Mouse (Mus musculus): ENCODE measurements around the gene Gns. TPM values are rescaled to one million over a fixed set of nuclear protein-coding genes. Genes with fewer than 3 reads are reported as not detected.
A peak's percentile ranks its signal among the peaks of the same experiment; 100 is the strongest.

The Gns gene
- polyA plus RNA-seq, 1 experiment from 2014 or later, result 36.4 TPM

DNA sequence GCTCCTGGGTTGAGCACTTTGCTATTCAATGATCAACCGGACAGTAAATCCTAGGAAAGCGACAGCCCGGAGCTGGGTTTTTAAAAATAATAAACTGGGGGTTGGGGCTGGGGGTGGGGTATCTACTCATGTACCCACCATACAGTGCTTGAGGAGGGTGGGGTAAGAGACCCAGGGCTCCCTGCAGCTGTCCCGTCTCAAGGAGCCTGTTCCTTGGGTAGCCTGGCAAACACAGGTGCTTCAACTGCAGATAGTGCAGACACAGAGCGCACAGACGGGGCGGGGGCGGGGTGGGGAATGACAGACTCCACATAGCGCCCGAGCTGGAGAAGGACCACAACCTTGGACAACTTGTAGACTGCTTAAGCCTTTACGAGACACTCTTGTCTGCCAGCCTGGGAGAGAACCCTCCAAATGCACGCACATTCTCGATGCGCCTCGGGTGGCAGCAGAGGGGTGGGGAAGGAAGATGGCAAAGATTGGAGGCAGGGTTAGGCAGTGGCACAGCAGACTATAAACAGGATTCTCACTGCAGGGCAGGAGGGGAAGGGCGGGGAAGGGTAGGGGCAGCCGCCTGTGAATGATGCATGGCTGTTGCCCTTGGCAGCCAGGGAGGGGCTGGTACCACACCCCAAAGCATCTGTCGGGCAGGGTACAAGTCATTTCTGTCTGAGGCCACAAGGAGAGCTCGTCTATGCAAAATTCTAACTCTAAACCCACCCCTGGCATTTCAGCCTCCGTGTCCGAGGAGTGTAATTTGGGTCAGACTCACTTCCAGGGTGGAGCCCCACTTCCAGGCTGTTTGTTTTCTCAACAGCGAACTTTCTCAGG lies 55.0 kb downstream of the Gns start:
- Histone ChIP-seq H3K4me3 (no peak overlapping the region), H3K27me3 (ENCODE audit: low read depth, poor library complexity, severe bottlenecking) (no peaks in the 10 kb centered on the region), H3K36me3 (0 out of 2 replicates have a peak, but pooled peaks cover 3% of the 10 kb centered on the region), H3K27ac (replicated peaks) (peak overlapping the region; percentile 55), H3K9me3 (replicated peaks) (no peaks in the 10 kb centered on the region), H3K4me1 (peaks cover 53% of the 10 kb centered on the region)
- WGBS, result 78% methylated on average over 22 of the region's 22 CpGs
- no peak for DNase-seq (ENCODE audit: low spot score)

GRCm38 (mm10) chr10:121421023-121421422 lies 56.1 kb downstream of the Gns start:
- WGBS, result 89% methylated on average over 9 of the region's 9 CpGs
- no peaks in the 10 kb centered on the region for H3K36me3 ChIP-seq
- no peak overlapping the region for H3K4me3 ChIP-seq
- H3K4me1 ChIP-seq, result peaks cover 57% of the 10 kb centered on the region
- no peaks in the 10 kb centered on the region for H3K27me3 ChIP-seq (ENCODE audit: low read depth, poor library complexity, severe bottlenecking)
- H3K9me3 ChIP-seq (replicated peaks), result no peaks in the 10 kb centered on the region
- no peak overlapping the region for H3K27ac ChIP-seq (replicated peaks)
- DNase-seq (ENCODE audit: low spot score), result no peak

GRCm38 (mm10) chr10:121421657-121422290 lies 56.9 kb downstream of the Gns start:
- H3K27ac ChIP-seq (replicated peaks), result no peak overlapping the region; the same call in 1 of the 2 replicates
- H3K9me3 ChIP-seq (replicated peaks), result no peaks in the 10 kb centered on the region
- no peak for DNase-seq (ENCODE audit: low spot score)
- H3K36me3 ChIP-seq, result no peaks in the 10 kb centered on the region
- no peaks in the 10 kb centered on the region for H3K27me3 ChIP-seq (ENCODE audit: low read depth, poor library complexity, severe bottlenecking)
- 92% methylated on average over 11 of the region's 11 CpGs for WGBS
- no peak overlapping the region for H3K4me3 ChIP-seq
- peaks cover 63% of the 10 kb centered on the region for H3K4me1 ChIP-seq

DNA sequence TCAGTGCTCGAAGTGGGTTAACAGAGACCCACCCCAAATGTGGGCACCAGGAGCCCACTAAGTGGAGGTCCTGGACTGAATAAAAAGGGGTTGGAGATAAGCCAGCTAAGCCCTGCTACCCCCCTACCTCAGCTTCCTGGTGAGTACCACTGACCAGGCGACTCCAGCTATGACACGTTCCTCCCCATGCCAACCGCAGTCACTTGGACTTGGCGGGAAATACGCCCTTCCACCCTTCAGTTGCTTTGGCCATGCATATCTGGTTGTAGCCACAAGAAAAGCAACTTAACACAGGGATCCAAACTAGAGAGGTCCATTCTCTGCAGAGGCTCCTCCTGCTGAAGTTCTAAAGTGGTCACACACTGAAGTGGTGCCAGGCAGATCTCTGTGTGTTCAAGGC lies 57.4 kb downstream of the Gns start:
- WGBS, result 92% methylated on average over 6 of the region's 6 CpGs
- Histone ChIP-seq H3K4me3 (no peak overlapping the region), H3K9me3 (replicated peaks) (no peaks in the 10 kb centered on the region), H3K4me1 (peaks cover 65% of the 10 kb centered on the region), H3K36me3 (no peaks in the 10 kb centered on the region), H3K27me3 (ENCODE audit: low read depth, poor library complexity, severe bottlenecking) (no peaks in the 10 kb centered on the region), H3K27ac (replicated peaks) (no peak overlapping the region; the same call in 1 of the 2 replicates)
- DNase-seq (ENCODE audit: low spot score), result no peak

DNA sequence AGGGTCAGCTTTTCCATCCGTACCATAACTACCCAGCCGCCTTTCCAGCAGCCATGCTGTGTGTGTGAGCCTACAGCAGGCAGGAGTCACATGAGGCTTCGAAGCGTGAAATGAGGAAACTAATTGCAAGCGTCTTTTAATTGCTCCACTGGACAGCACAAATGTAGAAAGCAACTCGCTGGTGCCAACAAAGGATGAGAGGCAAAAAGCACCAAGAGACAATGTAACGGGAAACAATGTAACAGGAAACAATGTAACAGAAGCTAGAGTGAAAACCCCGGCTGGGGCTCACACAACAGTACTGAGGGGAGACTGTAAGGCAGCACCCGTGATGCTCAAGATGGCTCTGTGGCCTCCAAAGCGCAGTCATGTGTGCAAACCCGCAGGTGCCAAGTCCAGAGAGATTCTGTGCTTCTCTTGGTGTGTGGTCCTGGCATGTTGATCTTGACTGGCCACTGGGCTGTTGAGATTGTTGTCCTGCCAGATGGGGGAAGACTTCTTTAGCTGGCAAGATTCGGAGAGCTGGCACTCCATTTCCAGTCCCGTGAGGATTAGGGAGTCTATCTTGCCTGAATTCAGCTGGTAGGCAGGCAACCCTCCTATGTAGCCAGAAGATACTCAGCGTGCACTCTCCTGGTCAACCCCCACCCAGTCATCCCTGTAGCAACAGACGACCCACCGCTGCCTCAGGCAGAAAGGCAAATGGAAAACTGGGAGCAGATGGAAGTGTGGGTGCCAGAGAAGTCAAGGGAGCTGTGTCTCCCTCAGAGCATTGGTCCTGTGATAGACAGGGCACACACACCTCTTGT lies 58.9 kb downstream of the Gns start:
- no peak for DNase-seq (ENCODE audit: low spot score)
- H3K4me3 ChIP-seq, result no peak overlapping the region
- H3K36me3 ChIP-seq, result no peaks in the 10 kb centered on the region
- peaks cover 64% of the 10 kb centered on the region for H3K4me1 ChIP-seq
- no peaks in the 10 kb centered on the region for H3K9me3 ChIP-seq (replicated peaks)
- peak overlapping the region; percentile 58 for H3K27ac ChIP-seq (replicated peaks)
- WGBS, result 49% methylated on average over 16 of the region's 16 CpGs
- H3K27me3 ChIP-seq (ENCODE audit: low read depth, poor library complexity, severe bottlenecking), result no peaks in the 10 kb centered on the region

DNA sequence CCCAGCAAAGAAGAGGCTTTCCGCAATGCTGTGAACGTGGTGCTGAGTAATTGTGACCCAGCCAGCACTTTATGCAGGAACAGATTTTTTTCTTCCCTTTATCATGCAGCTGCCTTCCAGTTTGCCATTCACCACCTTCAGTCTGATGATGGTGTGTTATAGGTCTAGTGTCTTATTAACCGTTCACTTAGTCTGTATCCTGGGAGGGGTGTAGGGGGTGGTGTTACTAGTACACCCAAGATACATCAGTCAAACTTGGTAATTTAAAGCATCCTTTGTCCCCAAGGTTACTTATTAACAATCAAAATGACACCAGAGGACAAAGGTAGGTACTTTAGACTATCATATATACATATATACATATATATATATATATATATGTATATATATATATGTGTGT lies 59.6 kb downstream of the Gns start:
- H3K9me3 ChIP-seq (replicated peaks), result no peaks in the 10 kb centered on the region
- H3K4me1 ChIP-seq, result peaks cover 63% of the 10 kb centered on the region
- 92% methylated on average over 3 of the region's 3 CpGs for WGBS
- no peak overlapping the region for H3K27ac ChIP-seq (replicated peaks)
- no peaks in the 10 kb centered on the region for H3K36me3 ChIP-seq
- H3K4me3 ChIP-seq, result no peak overlapping the region
- no peak for DNase-seq (ENCODE audit: low spot score)
- no peaks in the 10 kb centered on the region for H3K27me3 ChIP-seq (ENCODE audit: low read depth, poor library complexity, severe bottlenecking)

DNA sequence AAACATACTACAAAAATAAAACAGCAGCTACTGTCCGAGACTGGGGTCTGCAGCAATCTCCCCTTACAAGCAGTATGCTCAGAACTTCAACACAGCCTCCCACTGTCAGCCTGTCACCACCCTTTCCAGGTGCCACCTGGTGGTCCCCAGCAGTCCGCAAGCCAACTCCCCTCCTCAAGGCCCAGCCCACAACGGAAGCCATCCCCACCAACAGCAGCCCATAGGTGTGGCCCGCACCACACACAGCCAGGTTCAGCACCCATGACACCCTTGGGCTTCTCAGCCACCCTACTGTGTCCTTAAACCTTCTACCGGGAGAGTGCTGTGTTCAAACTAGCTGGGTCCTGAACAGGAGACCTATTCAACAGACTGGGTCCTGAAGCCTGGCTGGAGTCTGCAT lies 60.2 kb downstream of the Gns start:
- Histone ChIP-seq H3K27me3 (ENCODE audit: low read depth, poor library complexity, severe bottlenecking) (no peaks in the 10 kb centered on the region), H3K4me1 (peaks cover 63% of the 10 kb centered on the region), H3K27ac (replicated peaks) (no peak overlapping the region), H3K36me3 (no peaks in the 10 kb centered on the region), H3K9me3 (replicated peaks) (no peaks in the 10 kb centered on the region), H3K4me3 (no peak overlapping the region)
- no peak for DNase-seq (ENCODE audit: low spot score)
- WGBS, result 85% methylated on average over 5 of the region's 5 CpGs

DNA sequence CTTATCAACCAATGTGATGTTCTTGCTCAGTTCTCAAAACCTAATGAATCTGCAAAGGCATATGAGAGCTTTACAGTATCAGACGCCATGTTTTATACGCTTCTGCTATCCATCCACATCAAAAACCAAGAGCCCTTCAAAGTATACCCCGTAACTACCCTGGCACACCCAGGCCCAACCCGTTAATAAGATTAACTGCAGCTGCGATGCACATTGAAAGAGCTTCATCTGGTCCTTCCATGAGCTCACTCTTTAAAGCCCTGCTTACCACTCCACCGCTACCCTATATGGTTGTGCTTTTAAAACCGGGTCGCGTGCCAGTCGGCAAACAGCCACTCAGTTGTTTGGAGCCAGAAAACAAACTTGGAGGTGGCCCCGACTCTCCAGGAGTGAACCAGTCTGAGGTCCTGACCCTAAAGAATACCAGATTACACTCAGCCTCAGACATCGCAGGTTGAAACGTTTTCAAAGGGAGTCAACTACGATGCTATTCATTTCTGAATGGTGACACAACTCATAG lies 60.7 kb downstream of the Gns start:
- H3K4me3 ChIP-seq, result no peak overlapping the region
- 84% methylated on average over 14 of the region's 14 CpGs for WGBS
- H3K36me3 ChIP-seq, result no peaks in the 10 kb centered on the region
- DNase-seq (ENCODE audit: low spot score), result no peak
- H3K4me1 ChIP-seq, result peaks cover 63% of the 10 kb centered on the region
- no peaks in the 10 kb centered on the region for H3K27me3 ChIP-seq (ENCODE audit: low read depth, poor library complexity, severe bottlenecking)
- no peaks in the 10 kb centered on the region for H3K9me3 ChIP-seq (replicated peaks)
- no peak overlapping the region for H3K27ac ChIP-seq (replicated peaks)

GRCm38 (mm10) chr10:121426458-121427070 lies 61.7 kb downstream of the Gns start:
- peaks cover 68% of the 10 kb centered on the region for H3K4me1 ChIP-seq
- WGBS, result 49% methylated on average over 5 of the region's 5 CpGs
- H3K27ac ChIP-seq (replicated peaks), result no peak overlapping the region
- no peaks in the 10 kb centered on the region; the same call in 1 of the 2 replicates for H3K27me3 ChIP-seq (ENCODE audit: low read depth, poor library complexity, severe bottlenecking)
- H3K9me3 ChIP-seq (replicated peaks), result no peaks in the 10 kb centered on the region
- DNase-seq (ENCODE audit: low spot score), result no peak
- no peak overlapping the region for H3K4me3 ChIP-seq
- H3K36me3 ChIP-seq, result no peaks in the 10 kb centered on the region

DNA sequence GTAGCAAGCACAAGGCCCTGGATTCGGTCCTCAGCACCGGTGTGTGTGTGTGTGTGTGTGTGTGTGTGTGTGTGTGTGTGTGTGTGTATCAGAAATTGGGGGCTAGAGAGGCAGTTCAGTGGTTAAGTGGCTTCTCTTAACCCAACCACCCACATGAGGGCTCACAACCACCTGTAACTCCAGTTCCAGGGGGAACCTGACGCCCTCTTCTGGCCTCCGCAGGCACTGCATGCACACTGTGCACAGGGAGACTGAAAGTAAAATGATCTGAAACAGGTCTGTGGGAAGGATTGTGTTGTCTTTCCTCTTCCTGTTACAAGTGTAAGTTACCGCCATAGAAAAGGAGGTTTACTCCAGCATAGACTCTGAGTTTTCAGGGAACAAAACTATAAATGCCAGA lies 62.2 kb downstream of the Gns start:
- Histone ChIP-seq H3K4me3 (no peak overlapping the region), H3K9me3 (replicated peaks) (no peaks in the 10 kb centered on the region), H3K27me3 (ENCODE audit: low read depth, poor library complexity, severe bottlenecking) (no peaks in the 10 kb centered on the region; the same call in 1 of the 2 replicates), H3K36me3 (no peaks in the 10 kb centered on the region), H3K27ac (replicated peaks) (no peak overlapping the region), H3K4me1 (peaks cover 71% of the 10 kb centered on the region)
- DNase-seq (ENCODE audit: low spot score), result no peak
- WGBS, result 45% methylated on average over 5 of the region's 5 CpGs

DNA sequence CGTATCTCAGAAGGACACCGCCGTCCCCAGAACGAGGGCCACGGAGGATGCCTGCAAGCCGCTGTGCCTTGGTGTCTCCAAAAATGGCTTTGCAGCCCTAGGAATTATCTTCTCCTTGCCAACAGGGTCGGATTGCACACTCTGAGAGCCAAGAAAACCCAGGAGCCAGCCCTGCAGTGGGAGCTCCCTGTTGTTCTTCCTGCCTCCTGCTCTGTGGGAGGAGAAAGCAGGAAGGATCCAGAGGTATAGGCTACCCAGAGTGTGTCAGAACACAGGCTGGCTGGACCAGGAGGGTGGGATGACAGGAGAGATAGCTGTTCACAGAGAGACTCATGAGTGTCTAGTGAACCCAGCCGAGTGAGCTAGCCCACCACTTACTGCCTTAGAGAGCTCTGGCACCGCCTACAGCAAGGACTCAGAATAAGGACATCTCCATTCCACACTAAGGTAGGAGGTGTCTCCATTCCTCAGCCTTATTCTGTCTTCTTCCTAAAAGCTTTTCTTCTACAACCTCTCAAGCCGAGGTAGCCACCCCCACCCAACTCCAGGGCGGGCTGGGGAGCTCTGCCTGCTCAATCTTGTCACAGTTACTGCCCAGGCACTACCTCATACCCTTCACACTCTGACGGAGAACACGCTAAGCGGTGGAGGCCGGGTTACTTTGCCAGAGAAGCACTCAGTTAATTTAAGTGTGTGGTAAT lies 63.3 kb downstream of the Gns start:
- H3K27ac ChIP-seq (replicated peaks), result peak overlapping the region; percentile 28; the same call in 1 of the 2 replicates
- H3K36me3 ChIP-seq, result no peaks in the 10 kb centered on the region
- H3K9me3 ChIP-seq (replicated peaks), result no peaks in the 10 kb centered on the region
- DNase-seq (ENCODE audit: low spot score), result no peak
- no peak overlapping the region for H3K4me3 ChIP-seq
- H3K4me1 ChIP-seq, result peaks cover 74% of the 10 kb centered on the region
- H3K27me3 ChIP-seq (ENCODE audit: low read depth, poor library complexity, severe bottlenecking), result no peaks in the 10 kb centered on the region; the same call in 1 of the 2 replicates
- 87% methylated on average over 15 of the region's 15 CpGs for WGBS

- no peak for DNase-seq (ENCODE audit: low spot score)
- Histone ChIP-seq H3K4me3 (no peak overlapping the region), H3K27me3 (ENCODE audit: low read depth, poor library complexity, severe bottlenecking) (no peaks in the 10 kb centered on the region; the same call in 1 of the 2 replicates), H3K36me3 (no peaks in the 10 kb centered on the region), H3K27ac (replicated peaks) (no peak overlapping the region), H3K9me3 (replicated peaks) (no peaks in the 10 kb centered on the region), H3K4me1 (peaks cover 69% of the 10 kb centered on the region)
- WGBS, result 57% methylated on average over 2 of the region's 2 CpGs
Measured at GRCm38 (mm10) chr10:121429089-121429488, 64.2 kb downstream of the Gns start.

All from midbrain, embryonic 10.5 days (tissue).